Mouse (Mus musculus) midbrain, embryonic 10.5 days (tissue): ENCODE results near the gene Commd7. TPM values are rescaled to one million over a fixed set of nuclear protein-coding genes. Genes with fewer than 3 reads are reported as not detected.
A peak's percentile ranks its signal among the peaks of the same experiment; 100 is the strongest.

Experiments used
- DNase-seq: peaks from one replicate; pipeline ENCODE4 v3.0.0-alpha.2; 2017; ENCODE audit warnings: low spot score
- H3K27ac ChIP-seq: fragments of 300-500 bp; sonication (generic); replicated peaks from 2 replicates; pipeline ENCODE4 v1.5.1; 2016; ENCODE audit warnings: mild to moderate bottlenecking
- H3K27me3 ChIP-seq: fragments of 300-500 bp; sonication (generic); 2 replicates; pipeline ENCODE4 v1.6.1; 2016; ENCODE audit warnings: low read depth, mild to moderate bottlenecking; ENCODE audit not compliant: poor library complexity, severe bottlenecking
- H3K36me3 ChIP-seq: fragments of 300-500 bp; sonication (generic); 2 replicates; pipeline ENCODE4 v1.6.1; 2016; ENCODE audit warnings: mild to moderate bottlenecking, moderate library complexity
- H3K4me1 ChIP-seq: fragments of 300-500 bp; sonication (generic); 2 replicates; pipeline ENCODE4 v1.6.1; 2016
- H3K4me3 ChIP-seq: fragments of 300-500 bp; sonication (generic); 2 replicates; pipeline ENCODE4 v1.5.1; 2016; ENCODE audit warnings: mild to moderate bottlenecking, moderate library complexity
- H3K9me3 ChIP-seq: fragments of 300-500 bp; sonication (generic); replicated peaks from 2 replicates; pipeline ENCODE4 v1.6.1; 2016; ENCODE audit warnings: mild to moderate bottlenecking
- WGBS: fragments of 180-500 bp; shearing (Covaris S2); methylation state at CpG from one replicate; pipeline ENCODE4 v1.1.7; 2016; 5-methylcytosine and 5-hydroxymethylcytosine counted together
- polyA plus RNA-seq: library from polyadenylated mRNA; unstranded; fragments of >200 nt; fragmentation: Nextera tagmentation; extraction: Ambion mirVana; gene quantifications from 2 replicates; pipeline ENCODE4 v1.2.1, GENCODE M21; 2016

The Commd7 gene
- polyA plus RNA-seq, 1 experiment from 2014 or later: 70.5 TPM

DNA sequence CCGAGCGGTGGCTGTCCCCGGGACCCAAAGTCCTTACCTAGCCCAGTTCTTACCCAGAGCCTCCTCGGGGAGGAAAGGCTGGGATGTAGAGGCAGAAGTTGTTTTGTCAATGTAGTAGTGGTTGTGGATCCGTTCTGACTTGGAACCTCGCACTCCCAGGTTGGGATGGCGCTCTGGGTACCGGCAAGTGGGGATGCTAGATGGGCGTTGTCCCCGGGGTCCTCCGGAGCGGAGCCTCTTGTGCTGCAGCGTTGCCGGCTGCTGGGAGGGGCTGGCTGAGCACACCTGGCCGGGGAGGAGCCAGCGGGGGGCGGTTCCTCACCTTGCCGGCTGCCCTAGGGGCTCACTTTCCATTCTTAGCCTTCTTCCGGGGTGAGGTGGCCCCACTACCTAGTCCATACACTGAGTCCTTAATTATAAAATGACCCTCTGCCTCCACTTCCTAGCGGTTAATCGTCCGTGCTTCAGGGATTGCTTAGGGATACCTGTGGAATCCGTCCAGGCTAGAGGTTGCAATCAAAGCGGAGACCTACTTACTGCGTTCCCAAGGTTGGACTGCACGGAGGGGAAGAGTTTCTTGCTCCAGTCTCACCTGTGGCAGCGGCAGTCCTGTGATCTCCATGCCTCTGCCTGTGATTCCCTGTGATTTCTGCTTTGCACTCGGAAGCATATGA lies 17.6 kb upstream of the Commd7 start:
- 0 out of 2 replicates have a peak, but pooled peaks cover 3% of the 10 kb centered on the region for H3K36me3 ChIP-seq
- peaks cover 34% of the 10 kb centered on the region for H3K4me1 ChIP-seq
- peak overlapping the region; percentile 92 for H3K27ac ChIP-seq
- peak overlapping the region; percentile 85 for H3K4me3 ChIP-seq
- H3K9me3 ChIP-seq: no peaks in the 10 kb centered on the region
- H3K27me3 ChIP-seq: peaks cover 33% of the 10 kb centered on the region
- no peak for DNase-seq
- under 1% methylated on average over 28 of the region's 28 CpGs for WGBS

DNA sequence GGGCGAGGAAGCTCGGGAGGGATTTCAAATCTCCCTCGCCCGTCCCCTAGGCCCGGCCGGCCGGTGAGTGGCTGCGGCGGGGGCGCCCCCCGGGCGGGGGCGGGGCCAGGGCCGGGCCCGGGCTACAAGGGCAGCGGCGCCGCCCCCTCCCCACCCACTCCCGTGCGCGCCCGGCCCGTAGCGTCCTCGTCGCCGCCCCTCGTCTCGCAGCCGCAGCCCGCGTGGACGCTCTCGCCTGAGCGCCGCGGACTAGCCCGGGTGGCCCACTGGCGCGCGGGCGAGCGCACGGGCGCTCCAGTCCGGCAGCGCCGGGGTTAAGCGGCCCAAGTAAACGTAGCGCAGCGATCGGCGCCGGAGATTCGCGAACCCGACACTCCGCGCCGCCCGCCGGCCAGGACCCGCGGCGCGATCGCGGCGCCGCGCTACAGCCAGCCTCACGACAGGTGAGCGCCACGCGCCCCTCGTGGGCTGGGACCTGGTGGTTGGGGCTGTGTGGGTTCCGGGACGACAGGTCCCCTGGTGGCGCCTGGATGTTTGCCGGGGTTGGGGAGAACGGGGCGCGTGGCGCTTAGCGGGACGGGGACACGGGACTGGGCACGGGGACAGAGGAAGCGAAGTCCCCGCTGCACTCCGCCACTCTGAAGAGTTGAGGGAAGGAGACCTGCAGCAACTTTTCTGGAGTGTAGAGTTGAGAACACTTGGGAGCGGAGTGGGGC lies 16.9 kb upstream of the Commd7 start, which contains the start of gene Dnmt3b:
TSS of gene Dnmt3b (plus strand) at position 153 of the 716 bp plus-strand sequence.
- H3K27ac ChIP-seq: peak within 1 kb of the TSS; percentile 92
- H3K4me3 ChIP-seq: peak within 1 kb of the TSS; percentile 85
- DNase-seq: peak; percentile 80
- H3K36me3 ChIP-seq: no peaks in the 10 kb centered on the region
- WGBS: 1% methylated on average over 89 of the region's 93 CpGs
- peaks cover 33% of the 10 kb centered on the region for H3K27me3 ChIP-seq
- peaks cover 34% of the 10 kb centered on the region for H3K4me1 ChIP-seq
- no peaks in the 10 kb centered on the region for H3K9me3 ChIP-seq

DNA sequence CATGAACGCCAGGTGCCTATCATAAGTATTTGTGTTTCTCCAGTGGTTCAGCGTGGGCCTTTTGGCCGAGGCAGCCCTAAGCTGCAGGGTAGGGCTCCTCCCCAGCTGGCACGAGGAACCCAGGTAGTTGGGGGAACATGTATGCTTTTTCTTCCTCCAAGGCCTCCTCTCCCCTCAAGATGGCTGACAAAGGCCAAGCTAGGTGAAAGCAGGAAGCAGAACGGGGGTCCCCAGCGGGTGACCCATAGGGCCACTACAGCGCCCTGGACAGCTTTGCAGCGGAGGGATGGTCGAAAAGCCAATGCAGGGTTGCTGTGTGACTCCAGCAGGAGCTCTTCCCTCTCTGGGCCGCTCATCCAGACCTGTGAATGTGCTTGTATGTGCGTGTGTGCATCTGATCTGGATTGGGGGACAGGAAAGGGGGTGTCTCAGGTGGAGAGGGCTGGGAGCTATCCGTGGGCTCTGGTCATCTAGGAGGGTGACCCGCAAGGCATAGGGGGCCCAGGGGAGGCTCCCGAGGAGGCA lies 16.3 kb upstream of the Commd7 start:
- Histone ChIP-seq H3K27ac (peak overlapping the region; percentile 92), H3K4me3 (peak overlapping the region; percentile 85), H3K27me3 (peaks cover 33% of the 10 kb centered on the region), H3K4me1 (peaks cover 34% of the 10 kb centered on the region), H3K36me3 (no peaks in the 10 kb centered on the region), H3K9me3 (no peaks in the 10 kb centered on the region)
- WGBS: 12% methylated on average over 14 of the region's 14 CpGs
- no peak for DNase-seq

DNA sequence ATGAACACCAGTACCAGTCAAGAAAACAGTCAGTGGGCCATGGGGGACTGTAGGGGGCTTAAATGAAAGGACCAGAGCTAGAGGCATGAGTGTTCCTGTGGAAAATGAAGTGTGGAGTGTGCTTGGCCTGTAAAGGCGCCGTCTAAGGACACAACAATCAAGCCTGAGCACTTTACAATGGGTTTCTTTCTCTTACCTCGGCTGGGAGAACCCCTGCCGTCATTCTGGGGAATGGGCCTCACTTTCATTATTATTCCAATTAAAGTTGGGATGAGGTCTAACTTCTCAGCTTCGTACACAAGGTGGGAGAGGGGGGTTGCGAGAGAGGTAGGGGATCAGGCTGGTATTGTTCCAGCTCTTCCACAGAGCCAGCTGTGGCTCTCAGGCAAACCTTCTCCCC lies 10.4 kb upstream of the Commd7 start:
- Histone ChIP-seq H3K27me3 (peaks cover 24% of the 10 kb centered on the region; the same call in 1 of the 2 replicates), H3K9me3 (no peaks in the 10 kb centered on the region), H3K36me3 (no peaks in the 10 kb centered on the region), H3K4me3 (no peak overlapping the region), H3K27ac (no peak overlapping the region), H3K4me1 (peaks cover 10% of the 10 kb centered on the region)
- no peak for DNase-seq
- 21% methylated on average over 6 of the region's 6 CpGs for WGBS

DNA sequence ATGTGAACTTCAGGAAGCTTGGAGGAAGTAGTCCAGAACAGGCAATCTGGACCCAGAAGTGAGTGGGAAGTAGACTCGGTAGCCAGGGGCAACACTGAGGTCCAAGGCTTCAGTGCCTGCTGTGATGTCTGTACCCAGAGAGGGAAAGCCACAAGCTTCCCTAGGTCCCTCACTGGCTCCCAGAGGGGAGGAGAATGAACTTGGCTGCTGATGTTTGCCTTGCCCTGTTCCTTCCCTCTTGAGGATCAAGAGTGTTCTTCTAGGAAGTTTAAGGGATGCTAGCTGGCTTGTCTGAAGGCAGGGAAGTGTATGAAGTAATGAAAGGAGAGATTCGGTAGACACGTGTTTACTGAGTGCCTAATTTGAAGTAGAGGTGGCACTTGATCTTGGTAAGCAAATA lies 9.9 kb upstream of the Commd7 start:
- H3K9me3 ChIP-seq: no peaks in the 10 kb centered on the region
- peaks cover 10% of the 10 kb centered on the region for H3K4me1 ChIP-seq
- peaks cover 19% of the 10 kb centered on the region; the same call in 1 of the 2 replicates for H3K27me3 ChIP-seq
- no peaks in the 10 kb centered on the region for H3K36me3 ChIP-seq
- 19% methylated on average over 3 of the region's 3 CpGs for WGBS
- H3K4me3 ChIP-seq: no peak overlapping the region
- H3K27ac ChIP-seq: no peak overlapping the region
- DNase-seq: no peak

DNA sequence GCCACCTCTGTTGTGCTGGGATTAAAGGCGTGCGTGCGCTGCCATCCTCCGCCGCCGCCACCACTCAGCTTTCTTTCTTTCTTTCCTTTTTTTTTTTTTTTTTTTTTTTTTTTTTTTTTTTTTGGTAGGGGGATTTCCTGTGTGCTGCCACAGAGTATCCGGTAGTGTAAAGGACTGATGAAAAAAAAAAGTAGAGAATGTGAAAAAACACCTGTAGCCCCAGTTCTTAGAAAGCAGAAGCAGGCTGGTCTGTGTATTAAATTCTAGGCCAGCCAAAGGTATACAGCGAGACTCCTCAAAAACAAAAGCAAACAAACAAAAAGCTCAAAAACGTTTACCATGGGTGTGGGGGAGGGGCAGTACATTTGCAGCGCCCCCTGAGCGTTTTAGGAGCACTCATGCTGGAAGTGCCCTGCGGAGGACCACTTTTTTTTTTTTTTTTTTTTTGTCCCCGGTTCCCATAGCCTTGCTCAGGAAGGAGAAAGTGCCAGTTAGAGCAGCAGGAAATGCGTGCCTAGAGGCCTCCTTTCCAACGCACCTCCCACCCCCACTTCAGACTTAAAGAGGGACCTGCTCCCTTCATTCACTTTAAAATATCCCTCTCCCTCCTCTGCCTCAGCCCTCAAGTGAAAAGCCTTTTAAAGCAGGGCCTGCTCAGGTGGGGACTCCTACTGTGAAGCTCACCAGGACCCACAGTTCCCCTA lies 6.5 kb upstream of the Commd7 start:
- peaks cover 18% of the 10 kb centered on the region; the same call in 1 of the 2 replicates for H3K27me3 ChIP-seq
- no peaks in the 10 kb centered on the region for H3K9me3 ChIP-seq
- no peaks in the 10 kb centered on the region for H3K36me3 ChIP-seq
- no peak overlapping the region for H3K27ac ChIP-seq
- DNase-seq: no peak
- 16% methylated on average over 15 of the region's 15 CpGs for WGBS
- H3K4me3 ChIP-seq: no peak overlapping the region
- peaks cover 10% of the 10 kb centered on the region for H3K4me1 ChIP-seq

DNA sequence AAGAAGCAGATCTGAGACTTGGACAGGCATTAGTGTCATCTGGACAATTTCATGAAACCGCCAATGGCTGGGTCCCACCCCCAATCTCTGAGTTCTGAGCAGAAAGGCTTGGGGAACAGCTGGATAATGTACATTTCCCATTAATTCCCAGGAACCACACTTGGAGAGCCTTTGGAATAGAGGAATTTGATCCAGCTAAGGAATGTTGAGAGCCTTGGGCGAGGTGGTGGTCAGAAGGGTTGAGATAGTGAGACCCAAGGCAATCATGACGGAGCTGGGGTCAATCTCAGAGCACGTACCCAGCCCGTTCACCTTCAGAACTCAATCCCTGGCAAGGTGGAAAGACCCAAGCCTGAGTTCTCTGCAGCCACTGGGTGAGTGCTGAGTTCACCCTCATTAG lies 678 bp upstream of the Commd7 start:
- Histone ChIP-seq H3K4me1 (peaks cover 17% of the 10 kb centered on the region), H3K27ac (no peak overlapping the region), H3K9me3 (no peaks in the 10 kb centered on the region), H3K27me3 (no peaks in the 10 kb centered on the region), H3K4me3 (peak overlapping the region; percentile 92), H3K36me3 (peaks cover 12% of the 10 kb centered on the region)
- WGBS: 89% methylated on average over 5 of the region's 5 CpGs
- DNase-seq: no peak

DNA sequence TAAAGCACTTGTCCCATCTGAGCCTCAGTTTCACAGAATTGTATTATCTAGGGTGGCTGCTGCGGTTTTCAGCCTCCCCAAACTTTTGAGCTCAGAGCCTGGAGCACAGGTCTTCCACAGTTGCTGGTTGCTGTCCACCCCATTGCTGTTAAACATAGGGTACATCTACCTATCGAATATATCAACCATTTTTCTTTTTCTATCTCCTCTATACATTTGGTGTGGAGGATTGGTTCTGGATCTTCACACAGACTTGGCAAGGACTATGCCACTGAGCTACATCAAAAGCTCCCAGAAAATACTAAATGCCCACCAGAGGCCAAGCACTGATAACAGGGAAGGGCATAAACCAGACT lies 268 bp upstream of the Commd7 start:
- WGBS: 40% methylated on average over 2 of the region's 2 CpGs
- Histone ChIP-seq H3K36me3 (peaks cover 16% of the 10 kb centered on the region), H3K4me1 (peaks cover 17% of the 10 kb centered on the region), H3K9me3 (no peaks in the 10 kb centered on the region), H3K27ac (peak overlapping the region; percentile 94), H3K27me3 (no peaks in the 10 kb centered on the region), H3K4me3 (peak overlapping the region; percentile 92)
- no peak for DNase-seq

DNA sequence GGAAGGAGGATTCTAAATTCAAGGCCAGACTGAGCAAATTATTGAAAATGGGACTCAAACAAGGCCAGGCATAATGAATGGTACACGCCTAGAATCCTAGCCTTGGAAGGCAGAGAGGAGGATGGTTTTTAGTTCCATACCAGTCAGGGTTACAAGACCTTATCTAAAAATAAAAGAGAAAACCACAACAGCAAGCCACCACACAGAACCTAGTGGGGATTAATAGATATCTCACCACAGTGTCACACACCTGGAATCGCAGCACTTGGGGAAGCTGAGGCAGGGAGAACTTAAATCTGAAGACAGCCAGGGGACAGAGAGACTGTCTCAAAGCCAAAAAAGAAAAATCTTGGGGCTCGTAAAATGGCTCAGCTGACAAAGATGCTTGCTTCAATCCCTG lies 1.6 kb downstream of the Commd7 start:
- peaks cover 35% of the 10 kb centered on the region for H3K36me3 ChIP-seq
- DNase-seq: no peak
- no peak overlapping the region for H3K4me3 ChIP-seq
- H3K4me1 ChIP-seq: peaks cover 17% of the 10 kb centered on the region
- no peaks in the 10 kb centered on the region for H3K9me3 ChIP-seq
- 90% methylated on average over 3 of the region's 3 CpGs for WGBS
- H3K27ac ChIP-seq: no peak overlapping the region
- H3K27me3 ChIP-seq: no peaks in the 10 kb centered on the region

DNA sequence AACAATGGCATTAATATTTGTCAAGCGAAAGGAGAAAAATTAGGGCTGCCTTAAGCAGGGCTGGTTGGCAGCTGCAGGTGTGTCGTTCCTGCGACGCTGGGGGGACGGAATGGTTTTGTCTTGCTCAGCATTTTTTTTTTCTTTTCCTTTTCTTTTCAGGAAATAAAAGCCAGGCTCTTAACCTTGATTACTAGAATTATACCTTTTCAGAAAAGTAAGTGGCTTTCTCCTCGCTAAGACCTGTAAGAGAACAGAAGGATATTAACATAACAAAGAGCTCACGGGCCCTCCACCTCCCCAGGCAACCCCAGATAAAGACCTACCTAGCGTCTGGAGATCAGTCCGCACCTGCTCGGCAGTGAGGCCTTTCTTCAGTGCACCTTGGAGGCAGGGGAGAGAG lies 10.1 kb downstream of the Commd7 start:
- Histone ChIP-seq H3K36me3 (peaks cover 99% of the 10 kb centered on the region), H3K27me3 (no peaks in the 10 kb centered on the region), H3K27ac (no peak overlapping the region), H3K9me3 (no peaks in the 10 kb centered on the region), H3K4me3 (no peak overlapping the region), H3K4me1 (no peaks in the 10 kb centered on the region)
- 54% methylated on average over 10 of the region's 10 CpGs for WGBS
- DNase-seq: no peak

DNA sequence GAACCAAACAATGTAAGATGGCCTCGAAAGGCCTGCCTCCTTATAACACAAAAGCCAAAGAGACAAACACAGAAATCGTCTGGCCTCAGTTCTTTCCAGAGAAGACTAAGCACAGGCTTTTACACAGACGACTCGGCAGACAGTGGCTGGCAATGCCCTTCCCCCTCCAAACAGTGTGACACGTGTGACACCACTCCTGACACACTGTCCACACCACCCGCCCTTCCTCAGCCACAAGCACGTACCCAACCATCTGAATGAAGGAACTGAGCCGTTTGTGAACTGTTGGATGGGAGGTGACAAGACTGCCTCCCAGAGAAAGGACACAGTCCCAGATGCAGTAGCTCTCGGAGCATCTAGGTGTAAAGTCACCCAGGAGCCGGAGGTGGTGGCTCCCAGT lies 13.7 kb downstream of the Commd7 start:
- DNase-seq: no peak
- 85% methylated on average over 10 of the region's 10 CpGs for WGBS
- Histone ChIP-seq H3K36me3 (peaks cover 70% of the 10 kb centered on the region), H3K9me3 (no peaks in the 10 kb centered on the region), H3K27me3 (no peaks in the 10 kb centered on the region), H3K4me1 (no peaks in the 10 kb centered on the region), H3K4me3 (no peak overlapping the region), H3K27ac (no peak overlapping the region)

DNA sequence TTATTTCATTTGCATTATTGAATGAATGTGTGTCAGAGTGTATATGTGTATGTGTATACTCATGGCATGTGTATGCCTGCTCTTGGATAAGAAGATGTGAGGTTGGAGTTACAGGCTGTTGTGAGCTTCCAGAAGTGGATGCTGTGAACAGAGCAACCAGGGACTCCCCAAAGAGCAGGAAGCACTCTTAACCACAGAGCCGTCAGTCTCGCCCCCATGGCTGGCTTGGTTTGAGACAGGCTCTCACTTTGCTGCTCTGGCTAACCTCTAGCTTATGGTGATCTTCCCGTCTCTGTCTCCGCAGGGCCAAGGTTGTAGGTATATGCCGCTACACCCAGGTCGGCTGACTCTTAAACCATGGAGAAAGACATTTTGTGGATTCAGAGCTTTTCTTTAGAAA lies 14.1 kb downstream of the Commd7 start:
- H3K9me3 ChIP-seq: no peaks in the 10 kb centered on the region
- H3K4me3 ChIP-seq: no peak overlapping the region
- no peaks in the 10 kb centered on the region for H3K27me3 ChIP-seq
- peaks cover 66% of the 10 kb centered on the region for H3K36me3 ChIP-seq
- DNase-seq: no peak
- no peaks in the 10 kb centered on the region for H3K4me1 ChIP-seq
- WGBS: 90% methylated on average over 6 of the region's 6 CpGs
- no peak overlapping the region for H3K27ac ChIP-seq
